Mouse (Mus musculus): ENCODE data around the gene Nudt14. TPM values are rescaled to one million over a fixed set of nuclear protein-coding genes. Genes with fewer than 3 reads are reported as not detected.

Gene Nudt14
- polyA plus RNA-seq, 1 experiment from 2014 or later = 57.6 TPM

GRCm38 (mm10) chr12:112952926-112953565 is 11.1 kb upstream of the Nudt14 start:
- DNase-seq (ENCODE audit: low spot score) (no peak), ATAC-seq (replicated peaks; ENCODE audit: low FRiP score) (no peak)
- Histone ChIP-seq H3K4me1 (replicated peaks; ENCODE audit: control insufficient read depth, insufficient read depth, low read length) (peaks cover 14% of the 10 kb centered on the region), H3K9ac (ENCODE audit: low read length) (no peak overlapping the region), H3K9me3 (ENCODE audit: control insufficient read depth, low read length) (no peaks in the 10 kb centered on the region), H3K27ac (ENCODE audit: low read depth, low read length) (no peak overlapping the region), H3K27me3 (ENCODE audit: control insufficient read depth, insufficient read depth, low read length) (no peaks in the 10 kb centered on the region), H3K4me3 (ENCODE audit: low read depth, low read length) (no peak overlapping the region), H3K4me2 (ENCODE audit: low read depth, low read length, severe bottlenecking) (no peak overlapping the region), H3K36me3 (ENCODE audit: control insufficient read depth, insufficient read depth, low read length) (no peaks in the 10 kb centered on the region)
- WGBS = 72% methylated on average over 3 of the region's 3 CpGs

- no peak overlapping the region for H3K9ac ChIP-seq (ENCODE audit: low read length)
- ATAC-seq (replicated peaks; ENCODE audit: low FRiP score) (no peak), DNase-seq (ENCODE audit: low spot score) (no peak)
- H3K4me1 ChIP-seq (replicated peaks; ENCODE audit: control insufficient read depth, insufficient read depth, low read length) = peaks cover 14% of the 10 kb centered on the region
- H3K27me3 ChIP-seq (ENCODE audit: control insufficient read depth, insufficient read depth, low read length) = no peaks in the 10 kb centered on the region
- H3K36me3 ChIP-seq (ENCODE audit: control insufficient read depth, insufficient read depth, low read length) = no peaks in the 10 kb centered on the region
- no peak overlapping the region for H3K4me2 ChIP-seq (ENCODE audit: low read depth, low read length, severe bottlenecking)
- H3K9me3 ChIP-seq (ENCODE audit: control insufficient read depth, low read length) = no peaks in the 10 kb centered on the region
- no peak overlapping the region for H3K27ac ChIP-seq (ENCODE audit: low read depth, low read length)
- WGBS = 84% methylated on average over 8 of the region's 8 CpGs
- no peak overlapping the region for H3K4me3 ChIP-seq (ENCODE audit: low read depth, low read length)
These were observed 10.5 kb upstream of the Nudt14 start for GRCm38 (mm10) chr12:112952433-112952832.

GRCm38 (mm10) chr12:112951150-112951842 is 9.4 kb upstream of the Nudt14 start:
- peak overlapping the region; percentile 89 for H3K9ac ChIP-seq (ENCODE audit: low read length)
- no peaks in the 10 kb centered on the region for H3K36me3 ChIP-seq (ENCODE audit: control insufficient read depth, insufficient read depth, low read length)
- no peak overlapping the region for H3K4me3 ChIP-seq (ENCODE audit: low read depth, low read length)
- H3K4me1 ChIP-seq (replicated peaks; ENCODE audit: control insufficient read depth, insufficient read depth, low read length) = peaks cover 14% of the 10 kb centered on the region
- no peaks in the 10 kb centered on the region for H3K27me3 ChIP-seq (ENCODE audit: control insufficient read depth, insufficient read depth, low read length)
- DNase-seq (ENCODE audit: low spot score) (no peak), ATAC-seq (replicated peaks; ENCODE audit: low FRiP score) (no peak)
- 40% methylated on average over 7 of the region's 7 CpGs for WGBS
- H3K4me2 ChIP-seq (ENCODE audit: low read depth, low read length, severe bottlenecking) = no peak overlapping the region
- peak overlapping the region; percentile 37 for H3K27ac ChIP-seq (ENCODE audit: low read depth, low read length)
- no peaks in the 10 kb centered on the region for H3K9me3 ChIP-seq (ENCODE audit: control insufficient read depth, low read length)

- H3K36me3 ChIP-seq (ENCODE audit: control insufficient read depth, insufficient read depth, low read length) = no peaks in the 10 kb centered on the region
- H3K27me3 ChIP-seq (ENCODE audit: control insufficient read depth, insufficient read depth, low read length) = no peaks in the 10 kb centered on the region
- peak overlapping the region; percentile 94 for H3K4me2 ChIP-seq (ENCODE audit: low read depth, low read length, severe bottlenecking)
- 12% methylated on average over 6 of the region's 6 CpGs for WGBS
- no peaks in the 10 kb centered on the region for H3K9me3 ChIP-seq (ENCODE audit: control insufficient read depth, low read length)
- H3K9ac ChIP-seq (ENCODE audit: low read length) = peak overlapping the region; percentile 89
- peak overlapping the region; percentile 58 for H3K4me3 ChIP-seq (ENCODE audit: low read depth, low read length)
- H3K4me1 ChIP-seq (replicated peaks; ENCODE audit: control insufficient read depth, insufficient read depth, low read length) = peaks cover 14% of the 10 kb centered on the region
- H3K27ac ChIP-seq (ENCODE audit: low read depth, low read length) = peak overlapping the region; percentile 37
- peak; percentile 42 for ATAC-seq (replicated peaks; ENCODE audit: low FRiP score)
- no peak for DNase-seq (ENCODE audit: low spot score)
These were observed 8.8 kb upstream of the Nudt14 start for GRCm38 (mm10) chr12:112950761-112951129.

GRCm38 (mm10) chr12:112950040-112950760 is 8.3 kb upstream of the Nudt14 start:
- peaks cover 14% of the 10 kb centered on the region for H3K4me1 ChIP-seq (replicated peaks; ENCODE audit: control insufficient read depth, insufficient read depth, low read length)
- under 1% methylated on average over 46 of the region's 58 CpGs for WGBS
- ATAC-seq (replicated peaks; ENCODE audit: low FRiP score) = peak; percentile 87

GRCm38 (mm10) chr12:112947307-112947706 is 5.4 kb upstream of the Nudt14 start:
- H3K27me3 ChIP-seq (ENCODE audit: control insufficient read depth, insufficient read depth, low read length) = no peaks in the 10 kb centered on the region
- H3K4me1 ChIP-seq (replicated peaks; ENCODE audit: control insufficient read depth, insufficient read depth, low read length) = peaks cover 14% of the 10 kb centered on the region
- no peak for ATAC-seq (replicated peaks; ENCODE audit: low FRiP score)
- WGBS = 25% methylated on average over 4 of the region's 4 CpGs
- no peak overlapping the region for H3K27ac ChIP-seq (ENCODE audit: low read depth, low read length)
- H3K4me3 ChIP-seq (ENCODE audit: low read depth, low read length) = no peak overlapping the region
- H3K4me2 ChIP-seq (ENCODE audit: low read depth, low read length, severe bottlenecking) = no peak overlapping the region
- DNase-seq (ENCODE audit: low spot score) = no peak
- H3K9ac ChIP-seq (ENCODE audit: low read length) = no peak overlapping the region
- no peaks in the 10 kb centered on the region for H3K9me3 ChIP-seq (ENCODE audit: control insufficient read depth, low read length)
- no peaks in the 10 kb centered on the region for H3K36me3 ChIP-seq (ENCODE audit: control insufficient read depth, insufficient read depth, low read length)

More at GRCm38 (mm10) chr12:112950040-112950760, 8.3 kb upstream of the Nudt14 start:
- DNase-seq (ENCODE audit: low spot score) = peak; percentile 95
- H3K4me2 ChIP-seq (ENCODE audit: low read depth, low read length, severe bottlenecking) = peak overlapping the region; percentile 94
- H3K9ac ChIP-seq (ENCODE audit: low read length) = peak overlapping the region; percentile 89
- no peaks in the 10 kb centered on the region for H3K36me3 ChIP-seq (ENCODE audit: control insufficient read depth, insufficient read depth, low read length)
- peak overlapping the region; percentile 77 for H3K27ac ChIP-seq (ENCODE audit: low read depth, low read length)
- H3K9me3 ChIP-seq (ENCODE audit: control insufficient read depth, low read length) = no peaks in the 10 kb centered on the region
- no peaks in the 10 kb centered on the region for H3K27me3 ChIP-seq (ENCODE audit: control insufficient read depth, insufficient read depth, low read length)
- H3K4me3 ChIP-seq (ENCODE audit: low read depth, low read length) = peak overlapping the region; percentile 58

- H3K9me3 ChIP-seq (ENCODE audit: control insufficient read depth, low read length) = no peaks in the 10 kb centered on the region
- no peaks in the 10 kb centered on the region for H3K27me3 ChIP-seq (ENCODE audit: control insufficient read depth, insufficient read depth, low read length)
- H3K4me1 ChIP-seq (replicated peaks; ENCODE audit: control insufficient read depth, insufficient read depth, low read length) = peaks cover 2% of the 10 kb centered on the region; the same call in 1 of the 2 replicates
- H3K9ac ChIP-seq (ENCODE audit: low read length) = no peak overlapping the region
- no peak overlapping the region for H3K27ac ChIP-seq (ENCODE audit: low read depth, low read length)
- H3K36me3 ChIP-seq (ENCODE audit: control insufficient read depth, insufficient read depth, low read length) = no peaks in the 10 kb centered on the region
- H3K4me2 ChIP-seq (ENCODE audit: low read depth, low read length, severe bottlenecking) = no peak overlapping the region
- WGBS = 96% methylated on average over 2 of the region's 2 CpGs
- no peak for ATAC-seq (replicated peaks; ENCODE audit: low FRiP score)
- H3K4me3 ChIP-seq (ENCODE audit: low read depth, low read length) = no peak overlapping the region
- DNase-seq (ENCODE audit: low spot score) = no peak
These were observed 1.7 kb upstream of the Nudt14 start for GRCm38 (mm10) chr12:112943669-112944068.

- peak; percentile 6; the same call in 1 of the 2 replicates for ATAC-seq (replicated peaks; ENCODE audit: low FRiP score)
- H3K9ac ChIP-seq (ENCODE audit: low read length) = peak overlapping the region; percentile 80
These were observed 658 bp downstream of the Nudt14 start for GRCm38 (mm10) chr12:112941156-112941775.

More at GRCm38 (mm10) chr12:112941156-112941775, 658 bp downstream of the Nudt14 start:
- Histone ChIP-seq H3K9me3 (ENCODE audit: control insufficient read depth, low read length) (no peaks in the 10 kb centered on the region), H3K27ac (ENCODE audit: low read depth, low read length) (no peak overlapping the region), H3K27me3 (ENCODE audit: control insufficient read depth, insufficient read depth, low read length) (no peaks in the 10 kb centered on the region), H3K4me2 (ENCODE audit: low read depth, low read length, severe bottlenecking) (peak overlapping the region; percentile 67), H3K36me3 (ENCODE audit: control insufficient read depth, insufficient read depth, low read length) (no peaks in the 10 kb centered on the region), H3K4me3 (ENCODE audit: low read depth, low read length) (peak overlapping the region; percentile 68), H3K4me1 (replicated peaks; ENCODE audit: control insufficient read depth, insufficient read depth, low read length) (peaks cover 2% of the 10 kb centered on the region; the same call in 1 of the 2 replicates)
- WGBS = 44% methylated on average over 10 of the region's 10 CpGs
- DNase-seq (ENCODE audit: low spot score) = no peak

All from forebrain, embryonic 11.5 days (tissue).